12 mouse cellular contexts compared by ENCODE assay signal in the genomic region with DNA sequence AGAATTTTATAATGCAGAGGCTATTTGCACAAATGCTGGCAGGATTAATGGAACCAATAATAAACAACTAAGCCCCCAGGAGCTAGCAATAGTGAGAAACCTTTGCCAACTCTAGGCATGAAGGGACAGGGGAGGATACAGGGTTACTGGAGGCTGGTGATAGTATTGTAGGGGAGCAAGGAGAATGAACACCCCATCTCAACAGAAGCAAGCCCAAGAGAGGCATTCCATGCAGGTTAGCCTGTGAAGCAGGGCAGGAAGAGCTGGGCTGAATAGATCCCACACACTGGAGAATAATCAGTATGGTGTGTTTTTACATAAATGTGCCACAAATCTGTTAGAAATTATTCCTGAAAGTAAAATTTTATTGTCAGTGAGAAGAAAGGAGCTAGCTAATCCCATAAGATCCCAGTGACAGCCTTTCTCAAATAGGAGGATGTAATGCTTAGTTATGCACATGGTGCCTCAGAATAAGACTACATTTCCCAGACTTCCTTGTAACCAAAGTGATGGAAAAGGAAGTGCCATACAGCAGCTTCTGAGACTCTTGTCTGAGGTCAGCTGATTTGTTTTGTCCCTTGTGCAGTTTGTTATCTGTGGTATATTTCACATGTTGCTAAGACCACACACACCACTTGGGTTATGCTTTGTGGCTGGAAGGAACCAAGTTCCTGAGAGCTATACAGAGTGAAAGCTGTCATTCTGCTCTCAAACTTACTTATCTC.
DNase-seq lines count a peak whose midpoint lies in the region; ATAC-seq and TF ChIP-seq lines count a peak whose summit lies in the region.
"Had no signal": no experiment of that assay in that cellular context is flagged by ENCODE, and none has a peak within 500 bp of the region (broad histone marks: within the 10 kb centered on the region; RNA-seq: fewer than 3 reads in every experiment).

No protein-coding gene starts in this region.

- peak; percentile 53 for DNase-seq in heart, adult 11 months
- no peak for DNase-seq in heart, postnatal 36 days
- DNase-seq in 416B (ENCODE audit: low read depth), result peak; percentile 58
- no peak for DNase-seq in right cerebral cortex, postnatal 4 days
- DNase-seq in kidney, postnatal 25 days, result no peak
- DNase-seq: right cerebral cortex, adult 18-20 months; thymus, postnatal 4 days had no signal

- TF ChIP-seq CTCF in bone marrow macrophage, adult 2 months (IDR thresholded peaks at IDR 0.05; ENCODE audit: low read depth, low read length), result no peak

- no peaks in the 10 kb centered on the region for H3K27me3 ChIP-seq in midbrain, embryonic 12.5 days

- peak overlapping the region; percentile 42; the same call in 1 of the 2 replicates for H3K27ac ChIP-seq in bone marrow macrophage, adult 2 months (ENCODE audit: insufficient read depth, low read depth, low read length)
- no peak overlapping the region for H3K27ac ChIP-seq in midbrain, embryonic 12.5 days (replicated peaks)
- H3K27ac ChIP-seq: liver, embryonic 14.5 days had no signal

- no peak overlapping the region for H3K9ac ChIP-seq in midbrain, embryonic 12.5 days (replicated peaks)
- H3K9ac ChIP-seq: liver, embryonic 14.5 days had no signal

- TF ChIP-seq POLR2A in bone marrow macrophage, adult 2 months (IDR thresholded peaks at IDR 0.05; ENCODE audit: borderline replicate concordance, low read depth, low read length), result no peak

- H3K4me1 ChIP-seq in bone marrow macrophage, adult 2 months (ENCODE audit: control insufficient read depth, insufficient read depth, low read length), result peaks cover 39% of the 10 kb centered on the region
- no peaks in the 10 kb centered on the region for H3K4me1 ChIP-seq in midbrain, embryonic 12.5 days

- H3K36me3 ChIP-seq in midbrain, embryonic 12.5 days, result no peaks in the 10 kb centered on the region

- H3K4me2 ChIP-seq in midbrain, embryonic 12.5 days (replicated peaks), result no peak overlapping the region

- intact Hi-C loops in heart, postnatal 36 days (cut with DNase I), result no loop called here

- H3K4me3 ChIP-seq in bone marrow macrophage, adult 2 months (ENCODE audit: insufficient read depth, low read length), result no peak overlapping the region
- H3K4me3 ChIP-seq in midbrain, embryonic 12.5 days, result no peak overlapping the region

- no peaks in the 10 kb centered on the region for H3K9me3 ChIP-seq in midbrain, embryonic 12.5 days

- 0 out of 2 replicates have a peak, but pooled peaks have one; percentile 27 for ATAC-seq in midbrain, embryonic 12.5 days (ENCODE audit: low FRiP score, low read depth)
- no peak for ATAC-seq in CD4-positive, CD25-positive, alpha-beta regulatory T cell, adult 4 months
- ATAC-seq: intestine, postnatal 0 days had no signal

Comparison
In these comparisons a context has a peak if more than half of its experiments do, and no peak if none do; other contexts are left out.
1. DNase-seq: peak in heart, adult 11 months (single experiment) and 416B (single experiment); none in heart, postnatal 36 days (0 of 2), right cerebral cortex, postnatal 4 days (single experiment) and kidney, postnatal 25 days (0 of 2).